Mouse (Mus musculus) embryonic facial prominence, embryonic 11.5 days (tissue): Measurements from ENCODE around the gene Pum2. TPM values are rescaled to one million over a fixed set of nuclear protein-coding genes. Genes with fewer than 3 reads are reported as not detected.
A peak's percentile ranks its signal among the peaks of the same experiment; 100 is the strongest.
"Not testable (repeated sequence)": the region's sequence is repeated elsewhere in the genome, so short reads cannot be mapped to it uniquely, and the experiment has no call there.

ENCODE experiments used
- ATAC-seq: fragments of 200-750 bp; cut with Nextera tagmentation; replicated peaks from 2 replicates; pipeline ENCODE4 v1.8.0; 2017; ENCODE audit warnings: low read depth; ENCODE audit not compliant: insufficient number of reproducible peaks, low FRiP score, low TSS enrichment
- DNase-seq: peaks from one replicate; pipeline ENCODE4 v3.0.0-alpha.2; 2015; ENCODE audit warnings: low spot score
- H3K27ac ChIP-seq: fragments of 300-500 bp; sonication (generic); replicated peaks from 2 replicates; pipeline ENCODE4 v1.5.1; 2014; ENCODE audit warnings: mild to moderate bottlenecking, low read depth, low read length, control low read depth
- H3K27me3 ChIP-seq: fragments of 300-500 bp; sonication (generic); 2 replicates; pipeline ENCODE4 v1.6.1; 2014; ENCODE audit warnings: mild to moderate bottlenecking, low read length, moderate library complexity, mixed read lengths; ENCODE audit not compliant: control insufficient read depth, insufficient read depth
- H3K36me3 ChIP-seq: fragments of 300-500 bp; sonication (generic); replicated peaks from 2 replicates; pipeline ENCODE4 v1.6.1; 2014; ENCODE audit warnings: low read depth, mild to moderate bottlenecking, low read length, moderate library complexity, mixed read lengths; ENCODE audit not compliant: control insufficient read depth, insufficient read depth
- H3K4me1 ChIP-seq: fragments of 300-500 bp; sonication (generic); 2 replicates; pipeline ENCODE4 v1.6.1; 2014; ENCODE audit warnings: low read length, mixed read lengths; ENCODE audit not compliant: control insufficient read depth, insufficient read depth
- H3K4me2 ChIP-seq: fragments of 300-500 bp; sonication (generic); 2 replicates; pipeline ENCODE4 v1.6.1; 2014; ENCODE audit warnings: low read depth, mild to moderate bottlenecking, control low read depth, low read length, moderate library complexity
- H3K4me3 ChIP-seq: fragments of 300-500 bp; sonication (generic); 2 replicates; pipeline ENCODE4 v1.5.1; 2014; ENCODE audit warnings: low read depth, low read length, control low read depth
- H3K9ac ChIP-seq: fragments of 300-500 bp; sonication (generic); replicated peaks from 2 replicates; pipeline ENCODE4 v1.6.1; 2014; ENCODE audit warnings: mild to moderate bottlenecking, control low read depth, low read length
- H3K9me3 ChIP-seq: fragments of 300-500 bp; sonication (generic); replicated peaks from 2 replicates; pipeline ENCODE4 v1.6.1; 2016; ENCODE audit warnings: mild to moderate bottlenecking, low read length, inconsistent platforms, mixed read lengths; ENCODE audit not compliant: control insufficient read depth
- WGBS: fragments of 180-500 bp; shearing (Covaris S2); extraction: QIAGEN DNeasy Blood & Tissue Kit; methylation state at CpG from one replicate; pipeline ENCODE4 v1.1.7; 2014; 5-methylcytosine and 5-hydroxymethylcytosine counted together
- polyA plus RNA-seq: library from polyadenylated mRNA; unstranded; fragments of >200 nt; fragmentation: Nextera tagmentation; extraction: Ambion mirVana; gene quantifications from 2 replicates; pipeline ENCODE4 v1.2.1, GENCODE M21; 2014

Pum2 gene
- 73.0 and 79.7 TPM in 2 replicates for polyA plus RNA-seq

DNA sequence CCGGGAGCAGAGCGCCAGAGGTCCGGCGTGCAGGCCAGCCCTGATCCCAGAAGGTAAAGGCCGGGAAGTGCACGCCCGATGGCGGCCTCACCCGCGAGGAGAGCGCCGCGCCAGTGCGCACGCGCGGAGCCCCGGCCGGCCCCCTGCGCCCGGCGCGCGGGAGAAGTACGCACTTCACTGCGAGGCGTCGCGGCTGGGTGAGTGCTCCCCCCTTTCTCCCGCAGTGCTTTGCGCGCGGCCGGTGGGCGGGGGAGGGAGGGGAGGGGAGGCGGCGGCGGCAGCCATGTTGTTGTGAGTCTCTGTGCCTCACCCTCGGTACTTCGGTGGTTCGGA lies at the start of gene Pum2:
Pum2 (plus strand) TSS at position 161 of the 333 bp plus-strand sequence.
- no peaks in the 10 kb centered on the region for H3K27me3 ChIP-seq
- no peaks in the 10 kb centered on the region for H3K36me3 ChIP-seq
- WGBS, result 0% methylated on average over 30 of the region's 41 CpGs
- ATAC-seq (peak; percentile 95), DNase-seq (peak; percentile 96)
- peak within 1 kb of the TSS; percentile 99 for H3K9ac ChIP-seq
- peak within 1 kb of the TSS; percentile 98 for H3K27ac ChIP-seq
- H3K4me2 ChIP-seq, result peak within 1 kb of the TSS; percentile 73
- no peaks in the 10 kb centered on the region for H3K4me1 ChIP-seq
- no peaks in the 10 kb centered on the region for H3K9me3 ChIP-seq
- H3K4me3 ChIP-seq, result peak within 1 kb of the TSS; percentile 99

- WGBS, result 93% methylated on average over 6 of the region's 6 CpGs
These were observed 44.4 kb upstream of the Pum2 start for GRCm38 (mm10) chr12:8629537-8629936.

GRCm38 (mm10) chr12:8631691-8632090 lies 42.2 kb upstream of the Pum2 start:
- ATAC-seq, result no peak
- WGBS, result 91% methylated on average over 1 of the region's 1 CpGs
- DNase-seq, result no peak
- Histone ChIP-seq H3K36me3 (no peaks in the 10 kb centered on the region), H3K4me3 (no peak overlapping the region), H3K9me3 (no peaks in the 10 kb centered on the region), H3K4me2 (no peak overlapping the region), H3K27ac (no peak overlapping the region), H3K4me1 (no peaks in the 10 kb centered on the region), H3K9ac (no peak overlapping the region), H3K27me3 (no peaks in the 10 kb centered on the region)

More at GRCm38 (mm10) chr12:8629537-8629936, 44.4 kb upstream of the Pum2 start:
- Histone ChIP-seq H3K9ac (no peak overlapping the region), H3K27ac (no peak overlapping the region), H3K4me2 (no peak overlapping the region), H3K27me3 (no peaks in the 10 kb centered on the region), H3K4me3 (no peak overlapping the region), H3K4me1 (no peaks in the 10 kb centered on the region), H3K9me3 (no peaks in the 10 kb centered on the region), H3K36me3 (no peaks in the 10 kb centered on the region)
- ATAC-seq, result no peak
- DNase-seq, result no peak

GRCm38 (mm10) chr12:8632737-8633365 lies 41.1 kb upstream of the Pum2 start:
- 84% methylated on average over 2 of the region's 2 CpGs for WGBS
- Histone ChIP-seq H3K9me3 (no peaks in the 10 kb centered on the region), H3K4me3 (no peak overlapping the region), H3K27me3 (no peaks in the 10 kb centered on the region), H3K27ac (no peak overlapping the region), H3K9ac (no peak overlapping the region), H3K4me1 (no peaks in the 10 kb centered on the region), H3K4me2 (no peak overlapping the region), H3K36me3 (no peaks in the 10 kb centered on the region)
- DNase-seq (no peak), ATAC-seq (no peak)

DNA sequence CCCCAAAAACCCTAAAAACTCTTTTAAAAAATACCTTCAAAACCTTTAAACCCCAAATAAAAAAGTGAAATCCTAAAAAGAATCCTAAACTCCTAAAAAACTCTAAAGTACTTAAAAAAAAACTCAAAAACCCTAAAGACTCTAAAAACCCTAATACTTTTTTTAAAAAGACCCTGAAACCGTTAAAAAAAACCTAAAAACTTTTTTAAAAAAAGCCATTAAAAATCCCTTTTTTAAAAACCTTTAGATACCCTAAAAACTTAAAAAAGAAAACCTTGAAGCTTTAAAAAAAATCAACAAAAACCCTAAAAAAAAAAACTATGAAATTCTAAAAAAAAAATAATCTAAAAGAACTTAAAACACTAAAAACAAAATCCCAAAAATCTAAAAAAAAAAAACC lies 39.6 kb upstream of the Pum2 start:
- Histone ChIP-seq H3K27ac (no peak overlapping the region), H3K9ac (no peak overlapping the region), H3K4me1 (no peaks in the 10 kb centered on the region), H3K9me3 (no peaks in the 10 kb centered on the region), H3K27me3 (no peaks in the 10 kb centered on the region), H3K4me2 (no peak overlapping the region), H3K4me3 (no peak overlapping the region), H3K36me3 (no peaks in the 10 kb centered on the region)
- ATAC-seq, result no peak
- WGBS, result 97% methylated on average over 1 of the region's 1 CpGs
- no peak for DNase-seq

GRCm38 (mm10) chr12:8635546-8635945 lies 38.4 kb upstream of the Pum2 start:
- H3K27ac ChIP-seq, result no peak overlapping the region
- H3K27me3 ChIP-seq, result no peaks in the 10 kb centered on the region
- no peak for DNase-seq
- H3K9ac ChIP-seq, result no peak overlapping the region
- H3K4me3 ChIP-seq, result no peak overlapping the region
- 98% methylated on average over 4 of the region's 4 CpGs for WGBS
- no peaks in the 10 kb centered on the region for H3K4me1 ChIP-seq
- no peaks in the 10 kb centered on the region for H3K36me3 ChIP-seq
- H3K9me3 ChIP-seq, result no peaks in the 10 kb centered on the region
- no peak overlapping the region for H3K4me2 ChIP-seq
- no peak for ATAC-seq

DNA sequence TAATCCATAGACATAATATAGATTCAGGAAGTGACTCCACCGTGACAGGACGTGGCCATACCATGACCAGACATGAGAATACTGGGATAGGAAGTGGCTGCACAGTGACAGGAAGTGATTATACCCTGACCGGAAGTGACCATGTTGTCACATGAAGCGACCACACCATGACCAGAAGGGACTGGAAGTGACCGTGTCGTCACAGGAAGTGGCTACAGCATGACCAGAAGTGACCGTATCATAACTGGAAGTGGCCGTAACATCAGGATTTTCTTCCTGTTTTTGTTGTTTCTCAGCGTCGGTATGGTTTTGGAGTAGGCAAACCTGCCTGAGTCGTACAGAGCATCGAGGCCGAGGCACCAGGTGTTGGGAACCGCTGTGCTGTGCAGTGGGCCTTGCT lies 37.0 kb upstream of the Pum2 start:
- WGBS, result 94% methylated on average over 14 of the region's 14 CpGs
- no peaks in the 10 kb centered on the region for H3K36me3 ChIP-seq
- DNase-seq (peak; percentile 18), ATAC-seq (no peak)
- no peaks in the 10 kb centered on the region for H3K27me3 ChIP-seq
- H3K4me2 ChIP-seq, result no peak overlapping the region
- no peak overlapping the region for H3K9ac ChIP-seq
- H3K9me3 ChIP-seq, result no peaks in the 10 kb centered on the region
- no peak overlapping the region for H3K27ac ChIP-seq
- no peaks in the 10 kb centered on the region for H3K4me1 ChIP-seq
- H3K4me3 ChIP-seq, result no peak overlapping the region

DNA sequence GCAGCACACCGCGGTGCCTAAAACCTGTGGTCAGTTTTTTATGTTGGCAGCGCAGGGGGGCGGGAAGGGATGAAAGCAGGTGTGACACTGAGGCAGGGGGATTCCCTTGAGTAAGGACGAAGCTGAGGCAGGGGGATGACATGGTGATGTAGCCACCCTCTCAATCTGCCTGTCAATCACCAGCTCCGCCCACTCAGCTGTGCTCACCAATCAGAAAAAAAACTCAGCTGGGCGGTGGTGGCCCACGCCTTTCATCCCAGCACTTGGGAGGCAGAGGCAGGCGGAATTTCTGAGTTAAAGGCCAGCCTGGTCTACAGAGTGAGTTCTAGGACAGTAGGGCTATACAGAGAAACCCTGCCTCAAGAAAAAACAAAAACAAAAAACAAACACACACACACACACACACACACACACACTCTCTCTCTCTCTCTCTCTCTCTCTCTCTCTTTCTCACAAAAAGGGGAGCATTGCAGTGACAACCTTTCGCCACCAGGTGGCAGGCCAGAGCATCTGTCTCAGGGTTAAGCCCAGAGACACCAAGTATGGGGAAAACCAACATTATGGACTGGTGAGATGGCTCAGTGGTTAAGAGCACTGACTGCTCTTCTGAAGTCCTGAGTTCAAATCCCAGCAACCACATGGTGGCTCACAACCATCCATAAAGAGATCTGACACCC lies 35.4 kb upstream of the Pum2 start:
- not testable (repeated sequence) for H3K4me2 ChIP-seq, H3K4me1 ChIP-seq, H3K9ac ChIP-seq, H3K27me3 ChIP-seq, H3K27ac ChIP-seq, H3K4me3 ChIP-seq, H3K36me3 ChIP-seq, ATAC-seq, H3K9me3 ChIP-seq
- WGBS, result 72% methylated on average over 10 of the region's 10 CpGs
- peak; percentile 80 for DNase-seq
